ENCODE assay signal across 15 mouse cellular contexts in genomic region chr16:28846123-28846522, GRCm38 (mm10).
"Had no signal": no experiment of that assay in that cellular context is flagged by ENCODE, and none has a peak within 500 bp of the region (broad histone marks: within the 10 kb centered on the region; RNA-seq: fewer than 3 reads in every experiment).

No protein-coding gene starts in this region.

- H3K27me3 ChIP-seq: liver, embryonic 12.5 days; lung, embryonic 15.5 days; megakaryocyte, embryonic 14.5 days had no signal

- DNase-seq: lung, postnatal 14 days; retina, postnatal 1 day; right cerebral cortex, postnatal 4 days; spleen, adult 18-20 months; thymus, adult 18-20 months; thymus, postnatal 14 days had no signal

- H3K9me3 ChIP-seq: hindbrain, embryonic 15.5 days; lung, embryonic 15.5 days; neural tube, embryonic 13.5 days had no signal

- H3K4me2 ChIP-seq: hindbrain, embryonic 15.5 days; liver, embryonic 12.5 days; lung, embryonic 15.5 days; midbrain, embryonic 11.5 days; neural tube, embryonic 13.5 days had no signal

- H3K36me3 ChIP-seq: hindbrain, embryonic 15.5 days; liver, embryonic 12.5 days; lung, embryonic 15.5 days; neural tube, embryonic 13.5 days had no signal

- H3K4me1 ChIP-seq: liver, embryonic 12.5 days; megakaryocyte, embryonic 14.5 days had no signal

- ATAC-seq: liver, embryonic 12.5 days; midbrain, embryonic 16.5 days had no signal

- H3K4me3 ChIP-seq: hindbrain, embryonic 15.5 days; limb, embryonic 10.5 days; liver, embryonic 12.5 days; lung, embryonic 15.5 days; megakaryocyte, embryonic 14.5 days; neural tube, embryonic 13.5 days had no signal

- H3K27ac ChIP-seq: hindbrain, embryonic 15.5 days; limb, embryonic 10.5 days; liver, embryonic 12.5 days; lung, embryonic 15.5 days; macrophage; neural tube, embryonic 13.5 days had no signal

- H3K9ac ChIP-seq: hindbrain, embryonic 15.5 days; liver, embryonic 12.5 days; lung, embryonic 15.5 days; neural tube, embryonic 13.5 days had no signal
